Mouse (Mus musculus): ENCODE data around the gene Htr2c. TPM values are rescaled to one million over a fixed set of nuclear protein-coding genes. Genes with fewer than 3 reads are reported as not detected.

Htr2c gene
- polyA plus RNA-seq, 1 experiment from 2014 or later = 0.45 TPM

- H3K4me1 ChIP-seq = no peaks in the 10 kb centered on the region
- H3K4me2 ChIP-seq (replicated peaks) = no peak overlapping the region
- no peak overlapping the region for H3K27ac ChIP-seq (replicated peaks)
- H3K27me3 ChIP-seq = no peaks in the 10 kb centered on the region
- H3K36me3 ChIP-seq = no peaks in the 10 kb centered on the region
- ATAC-seq (ENCODE audit: low FRiP score, low read depth) = no peak
- H3K9me3 ChIP-seq = no peaks in the 10 kb centered on the region
- no peak overlapping the region for H3K4me3 ChIP-seq
- no peak overlapping the region for H3K9ac ChIP-seq (replicated peaks)
Observed at GRCm38 (mm10) chrX:147215251-147215650, 252.9 kb downstream of the Htr2c start.

DNA sequence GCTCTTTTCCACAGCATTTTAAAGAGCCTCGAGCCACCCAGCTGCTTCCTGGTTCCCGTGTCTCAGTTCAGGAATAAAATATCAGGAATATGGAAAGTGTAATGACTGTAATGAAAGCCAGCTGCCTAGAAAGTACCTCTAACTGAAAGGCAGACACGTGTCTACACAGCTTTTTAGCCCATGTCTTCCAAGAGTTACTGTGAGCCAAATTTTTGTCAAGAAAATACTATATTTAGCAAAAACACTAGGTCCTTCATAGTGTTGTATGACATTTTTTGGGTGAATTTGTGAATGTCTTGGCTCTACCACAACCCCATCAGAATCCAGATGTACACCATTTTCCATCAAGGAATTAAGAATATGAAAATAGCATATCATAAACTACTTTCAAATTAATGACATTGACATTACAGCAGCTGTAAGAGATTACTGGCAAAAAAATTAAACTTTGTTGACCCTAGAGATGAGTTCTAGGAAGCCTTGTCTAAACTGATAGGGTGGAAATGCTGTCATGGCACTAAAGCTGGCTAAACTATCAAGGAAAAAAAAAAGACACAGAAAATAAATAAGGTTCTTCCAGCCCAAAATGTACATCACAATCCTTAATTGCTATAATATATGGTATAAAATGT is 255.2 kb downstream of the Htr2c start:
- Histone ChIP-seq H3K4me3 (no peak overlapping the region), H3K4me1 (no peaks in the 10 kb centered on the region), H3K36me3 (no peaks in the 10 kb centered on the region), H3K27ac (replicated peaks) (no peak overlapping the region), H3K9me3 (no peaks in the 10 kb centered on the region), H3K9ac (replicated peaks) (no peak overlapping the region), H3K4me2 (replicated peaks) (no peak overlapping the region), H3K27me3 (no peaks in the 10 kb centered on the region)
- no peak for ATAC-seq (ENCODE audit: low FRiP score, low read depth)
- WGBS = 71% methylated on average over 3 of the region's 3 CpGs

GRCm38 (mm10) chrX:147238806-147239542 is 276.7 kb downstream of the Htr2c start:
- ATAC-seq (ENCODE audit: low FRiP score, low read depth) = no peak
- no peaks in the 10 kb centered on the region for H3K4me1 ChIP-seq
- H3K4me2 ChIP-seq (replicated peaks) = no peak overlapping the region
- H3K9ac ChIP-seq (replicated peaks) = no peak overlapping the region
- no peak overlapping the region for H3K27ac ChIP-seq (replicated peaks)
- no peaks in the 10 kb centered on the region for H3K36me3 ChIP-seq
- WGBS = 67% methylated on average over 2 of the region's 2 CpGs
- no peak overlapping the region for H3K4me3 ChIP-seq
- H3K27me3 ChIP-seq = no peaks in the 10 kb centered on the region
- no peaks in the 10 kb centered on the region for H3K9me3 ChIP-seq

MicroRNAs within 50 kb of the gene (microRNA counts, 519-probe panel; counts per million panel counts)
- microRNA mmu-miR-448 (not detected), microRNA mmu-miR-764-3p (not detected), microRNA mmu-miR-764-5p (not detected)

Small RNAs within 50 kb of the gene (microRNA-seq; reads per million reads assigned to microRNA genes)
- gene Gm22650 (not detected), gene Gm24627 (not detected), gene Mir1264 (26.9 reads per million, percentile 37 among the genes with 10 or more reads in this experiment), gene Mir1298 (399 reads per million, percentile 68 among the genes with 10 or more reads in this experiment), gene Mir1912 (1.2 reads per million), gene Mir448 (59.0 reads per million, percentile 46 among the genes with 10 or more reads in this experiment), gene Mir764 (1.2 reads per million)
